Mouse (Mus musculus) spleen, adult 2 months (tissue): Measurements from ENCODE around the gene Tcf20. TPM values are rescaled to one million over a fixed set of nuclear protein-coding genes. Genes with fewer than 3 reads are reported as not detected.

Experiments used
- DNase-seq, 2 experiments: peaks; one replicate each; pipeline versions ENCODE4 v3.0.0 to v3.0.0-alpha.2; 2012 to 2021; ENCODE audit warnings: low spot score in 2 of 2, low read depth in 1 of 2
- H3K27ac ChIP-seq: fragments of 200-500 bp; 2 replicates; pipeline ENCODE4 v1.5.1; 2012; ENCODE audit warnings: low read length, inconsistent platforms; ENCODE audit not compliant: insufficient read depth
- H3K27me3 ChIP-seq: fragments of 200-500 bp; 2 replicates; pipeline ENCODE4 v1.6.1; 2012; ENCODE audit warnings: mild to moderate bottlenecking, moderate library complexity, low read length, inconsistent platforms; ENCODE audit not compliant: control insufficient read depth, insufficient read depth
- H3K36me3 ChIP-seq: fragments of 200-500 bp; 2 replicates; pipeline ENCODE4 v1.6.1; 2012; ENCODE audit warnings: mild to moderate bottlenecking, low read length, inconsistent platforms; ENCODE audit not compliant: control insufficient read depth, insufficient read depth
- H3K4me1 ChIP-seq: fragments of 200-500 bp; 2 replicates; pipeline ENCODE4 v1.6.1; 2011; ENCODE audit warnings: inconsistent platforms; ENCODE audit not compliant: control insufficient read depth, insufficient read depth, insufficient read length
- H3K4me3 ChIP-seq: fragments of 200-500 bp; 2 replicates; pipeline ENCODE4 v1.5.1; 2011; ENCODE audit warnings: mild to moderate bottlenecking, inconsistent platforms; ENCODE audit not compliant: insufficient read depth, insufficient read length; ENCODE audit errors: extremely low read depth
- CTCF ChIP-seq: fragments of 200-500 bp; IDR thresholded peaks from 2 replicates; pipeline ENCODE4 v1.5.1; 2011; ENCODE audit warnings: mild to moderate bottlenecking, inconsistent platforms; ENCODE audit not compliant: insufficient read depth, insufficient read length, insufficient replicate concordance; ENCODE audit errors: extremely low read depth
- POLR2A ChIP-seq: fragments of 200-500 bp; IDR thresholded peaks from 2 replicates; pipeline ENCODE4 v1.6.1; 2011; ENCODE audit warnings: low read depth, low read length, inconsistent platforms
- WGBS: fragments of 180-500 bp; shearing (Covaris S2); methylation state at CpG from one replicate; pipeline ENCODE4 v1.1.7; 2018; 5-methylcytosine and 5-hydroxymethylcytosine counted together
- polyA plus RNA-seq: library from polyadenylated mRNA; depleted of rRNA; stranded (reverse); fragments of >200 nt; gene quantifications from 2 replicates; pipeline ENCODE4 v1.2.3, GENCODE M21; 2012

Gene Tcf20
- polyA plus RNA-seq, 1 experiment: 21.4 TPM

DNA sequence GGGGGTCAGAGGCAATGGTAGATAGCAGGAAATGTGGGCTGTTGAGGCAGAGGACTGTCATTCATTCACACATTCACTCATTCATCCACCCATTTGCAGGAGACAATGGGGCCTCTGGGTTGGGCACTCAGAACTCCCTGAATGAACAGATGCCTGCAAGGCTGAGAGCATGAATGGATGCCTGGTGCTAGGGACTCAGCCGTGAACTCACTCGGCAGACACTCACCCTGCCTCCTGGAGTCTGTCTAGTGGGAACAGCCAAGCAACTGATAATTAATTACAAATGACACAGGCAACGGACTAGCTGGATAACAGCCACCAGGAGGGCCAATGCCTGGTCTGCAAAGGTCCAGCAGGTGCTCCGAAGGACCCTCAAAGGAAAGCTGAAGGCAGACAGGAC is 34.6 kb downstream of the Tcf20 start:
- DNase-seq: no peak
- Histone ChIP-seq H3K36me3 (no peaks in the 10 kb centered on the region), H3K27ac (no peak overlapping the region), H3K27me3 (peaks cover 3% of the 10 kb centered on the region), H3K4me3 (no peak overlapping the region), H3K4me1 (no peaks in the 10 kb centered on the region)
- TF ChIP-seq POLR2A (no peak), CTCF (no peak)
- 91% methylated on average over 4 of the region's 4 CpGs for WGBS

DNA sequence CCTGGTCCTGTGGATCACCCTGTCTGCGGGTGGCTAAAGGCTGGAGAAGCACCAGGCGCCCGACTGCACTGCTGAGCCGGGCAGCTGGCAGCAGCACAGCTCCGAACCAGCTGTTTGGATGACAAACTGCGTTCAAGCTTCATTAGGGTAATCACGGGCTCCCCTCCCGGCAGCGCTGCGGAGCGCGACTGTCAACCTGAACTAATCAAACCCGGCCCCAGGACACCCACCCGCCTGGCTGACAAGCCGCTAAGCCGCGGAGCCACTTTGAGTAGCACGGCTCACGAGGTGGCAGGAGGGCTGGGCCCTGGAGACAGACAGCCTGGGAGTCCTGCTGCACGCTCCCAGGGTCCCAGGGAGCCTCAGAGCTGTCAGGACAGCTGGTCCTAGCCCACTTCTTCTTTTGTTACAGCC is 35.4 kb downstream of the Tcf20 start:
- no peaks in the 10 kb centered on the region for H3K4me1 ChIP-seq
- 21% methylated on average over 20 of the region's 20 CpGs for WGBS
- no peak overlapping the region for H3K27ac ChIP-seq
- peaks cover 3% of the 10 kb centered on the region for H3K27me3 ChIP-seq
- no peak for TF ChIP-seq POLR2A
- no peak for TF ChIP-seq CTCF
- H3K36me3 ChIP-seq: no peaks in the 10 kb centered on the region
- H3K4me3 ChIP-seq: no peak overlapping the region
- no peak for DNase-seq

GRCm38 (mm10) chr15:82950246-82950645 is 37.4 kb downstream of the Tcf20 start:
- H3K36me3 ChIP-seq: no peaks in the 10 kb centered on the region
- H3K27me3 ChIP-seq: peaks cover 3% of the 10 kb centered on the region
- TF ChIP-seq POLR2A: no peak
- TF ChIP-seq CTCF: no peak
- DNase-seq: no peak
- no peak overlapping the region for H3K4me3 ChIP-seq
- no peaks in the 10 kb centered on the region for H3K4me1 ChIP-seq
- WGBS: 97% methylated on average over 8 of the region's 8 CpGs
- no peak overlapping the region for H3K27ac ChIP-seq

DNA sequence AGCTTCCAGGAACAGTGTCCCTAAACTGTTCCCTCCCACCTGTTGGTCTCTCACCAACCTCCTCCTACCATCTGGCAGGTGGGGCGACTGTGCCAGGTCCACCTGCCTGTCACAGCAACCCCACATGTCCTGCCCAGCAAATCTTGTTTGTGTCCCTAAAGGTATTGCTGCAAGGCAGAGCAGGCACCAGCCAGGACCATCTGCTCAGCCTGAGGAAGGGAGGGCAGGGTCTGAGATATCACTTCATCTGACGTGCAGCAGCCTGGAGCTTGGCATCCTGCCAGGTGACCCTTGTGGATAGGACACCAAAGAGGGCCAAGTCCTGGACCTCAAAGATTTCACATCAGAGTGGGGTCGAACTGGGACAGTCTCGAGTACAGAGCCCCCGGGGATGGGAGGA is 40.2 kb downstream of the Tcf20 start:
- DNase-seq: no peak
- WGBS: 86% methylated on average over 5 of the region's 5 CpGs
- peaks cover 3% of the 10 kb centered on the region for H3K27me3 ChIP-seq
- no peak for TF ChIP-seq POLR2A
- TF ChIP-seq CTCF: no peak
- no peaks in the 10 kb centered on the region for H3K4me1 ChIP-seq
- no peaks in the 10 kb centered on the region for H3K36me3 ChIP-seq
- no peak overlapping the region for H3K4me3 ChIP-seq
- H3K27ac ChIP-seq: no peak overlapping the region

- no peak overlapping the region for H3K4me3 ChIP-seq
- no peaks in the 10 kb centered on the region for H3K4me1 ChIP-seq
- WGBS: 87% methylated on average over 9 of the region's 9 CpGs
- TF ChIP-seq POLR2A (no peak), CTCF (no peak)
- H3K27ac ChIP-seq: no peak overlapping the region
- no peaks in the 10 kb centered on the region for H3K27me3 ChIP-seq
- H3K36me3 ChIP-seq: no peaks in the 10 kb centered on the region
- DNase-seq: no peak
Measured at GRCm38 (mm10) chr15:82944479-82945195, 43.0 kb downstream of the Tcf20 start.

- Histone ChIP-seq H3K4me3 (no peak overlapping the region), H3K36me3 (no peaks in the 10 kb centered on the region), H3K27me3 (no peaks in the 10 kb centered on the region), H3K4me1 (no peaks in the 10 kb centered on the region), H3K27ac (no peak overlapping the region)
- no peak for DNase-seq
- WGBS: 85% methylated on average over 8 of the region's 8 CpGs
- TF ChIP-seq CTCF (no peak), POLR2A (no peak)
Measured at GRCm38 (mm10) chr15:82941733-82942132, 45.9 kb downstream of the Tcf20 start.

DNA sequence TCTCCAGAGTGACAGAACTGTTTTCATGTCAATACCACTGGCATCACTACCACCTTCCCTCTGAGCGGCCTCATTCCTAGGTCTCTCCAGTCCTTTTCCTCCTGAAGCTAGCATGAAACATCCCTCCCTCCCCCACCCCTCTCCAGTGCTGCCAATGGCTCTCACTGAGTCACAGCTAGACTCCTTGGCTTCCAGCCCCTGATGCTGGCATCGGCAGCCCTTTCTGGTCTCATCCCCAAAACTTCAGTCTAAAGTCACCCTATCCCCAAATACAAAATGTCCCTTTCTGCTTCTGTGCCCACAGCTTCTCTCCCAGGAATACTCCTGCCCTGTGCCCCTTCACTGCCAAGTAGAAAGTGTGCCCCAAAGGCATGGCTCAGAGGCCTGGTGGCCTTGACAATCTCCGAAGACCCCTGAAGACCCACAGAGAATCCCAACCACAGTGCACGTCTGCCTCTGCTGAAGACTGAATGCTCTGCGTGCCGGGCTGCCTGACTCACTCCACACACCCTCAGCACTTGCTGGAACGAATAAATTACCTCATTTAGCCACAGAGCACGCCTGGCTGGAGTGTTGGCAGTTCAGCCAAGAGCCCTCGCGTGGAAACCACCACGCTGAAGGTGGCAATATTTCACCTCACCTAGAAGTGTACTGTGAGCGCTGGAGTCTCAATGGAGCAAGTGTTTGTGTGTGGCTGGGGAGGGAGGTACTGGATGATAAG is 47.0 kb downstream of the Tcf20 start:
- H3K4me3 ChIP-seq: no peak overlapping the region
- H3K4me1 ChIP-seq: no peaks in the 10 kb centered on the region
- no peaks in the 10 kb centered on the region for H3K36me3 ChIP-seq
- H3K27ac ChIP-seq: no peak overlapping the region
- TF ChIP-seq POLR2A: no peak
- TF ChIP-seq CTCF: no peak
- no peaks in the 10 kb centered on the region for H3K27me3 ChIP-seq
- 66% methylated on average over 12 of the region's 12 CpGs for WGBS
- DNase-seq: no peak
